Mouse (Mus musculus) kidney, adult 10 weeks (tissue): ENCODE results near the gene Olfr741. TPM values are rescaled to one million over a fixed set of nuclear protein-coding genes. Genes with fewer than 3 reads are reported as not detected.

Experiments
- polyA plus RNA-seq: library from polyadenylated mRNA; stranded (reverse); fragments of 350-450 nt; fragmentation: Illumina TruSeq; extraction: RNeasy Lipid Tissue Mini Kit (QIAGEN cat#74804); gene quantifications from one replicate; pipeline ENCODE4 v1.2.3, GENCODE M21; 2014; ENCODE audit warnings: low read depth, low replicate concordance

The Olfr741 gene
- not detected for polyA plus RNA-seq

DNA sequence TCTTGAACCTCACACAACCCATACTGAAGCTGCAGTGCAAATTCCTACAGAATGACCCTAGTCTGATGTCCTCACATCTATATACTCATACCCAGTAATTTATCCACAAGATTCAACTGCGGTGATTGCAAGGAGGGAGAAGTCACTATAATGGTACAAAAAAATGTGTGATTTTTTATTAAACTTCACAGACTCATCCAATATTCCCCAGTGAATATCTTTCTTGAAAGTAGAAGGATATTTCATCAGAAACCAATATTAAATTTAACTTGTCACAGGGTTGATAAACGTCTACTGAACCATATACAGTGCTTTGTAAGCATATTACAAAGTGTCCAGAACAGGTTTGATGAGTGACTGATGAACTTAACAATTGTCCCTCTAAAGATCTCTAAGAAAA is at the start of gene Olfr741:
Gene Olfr741, plus strand, starts transcription at position 301 of the 400 bp plus-strand sequence.

DNA sequence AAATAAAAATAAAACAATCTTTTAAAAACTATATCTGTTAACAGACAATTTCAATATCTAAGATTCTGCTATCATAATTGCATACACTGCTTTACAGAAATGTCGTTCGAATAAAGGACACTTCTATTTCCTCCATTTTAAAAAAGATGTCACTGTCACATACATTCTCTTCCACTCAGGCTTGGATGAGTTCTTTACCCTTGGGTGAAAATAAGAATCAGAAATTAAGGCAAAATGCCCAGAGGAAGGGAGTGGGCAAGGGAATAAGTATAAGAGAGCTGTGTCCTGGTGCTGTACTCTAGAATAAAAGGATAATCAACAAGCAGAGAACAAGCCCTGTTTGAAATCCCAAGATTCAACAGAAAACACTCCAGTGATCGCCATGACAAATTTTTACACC is 27.3 kb upstream of the Olfr741 start, which contains the start of gene Olfr740:
Gene Olfr740, plus strand, starts transcription at position 301 of the 400 bp plus-strand sequence.

DNA sequence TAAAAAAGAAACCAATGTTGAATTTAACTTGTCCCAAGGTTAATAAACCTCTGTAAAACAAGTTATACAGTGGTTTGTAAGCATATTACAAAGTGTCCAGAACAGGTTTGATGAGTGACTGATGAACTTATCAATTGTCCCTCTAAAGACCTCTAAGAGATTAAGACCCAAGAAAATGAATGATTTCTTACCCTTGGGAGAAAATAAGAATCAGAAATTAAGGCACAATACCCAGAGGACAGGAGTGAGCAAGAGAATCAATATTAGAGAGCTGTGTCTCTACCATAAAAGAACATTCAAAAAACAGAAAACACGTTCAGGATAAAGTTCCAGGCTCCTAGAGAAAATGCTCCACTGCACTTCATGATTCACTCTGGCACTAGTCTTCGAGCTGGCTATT is 30.8 kb downstream of the Olfr741 start, which contains the start of gene Olfr742:
Gene Olfr742, plus strand, starts transcription at position 301 of the 400 bp plus-strand sequence.

DNA sequence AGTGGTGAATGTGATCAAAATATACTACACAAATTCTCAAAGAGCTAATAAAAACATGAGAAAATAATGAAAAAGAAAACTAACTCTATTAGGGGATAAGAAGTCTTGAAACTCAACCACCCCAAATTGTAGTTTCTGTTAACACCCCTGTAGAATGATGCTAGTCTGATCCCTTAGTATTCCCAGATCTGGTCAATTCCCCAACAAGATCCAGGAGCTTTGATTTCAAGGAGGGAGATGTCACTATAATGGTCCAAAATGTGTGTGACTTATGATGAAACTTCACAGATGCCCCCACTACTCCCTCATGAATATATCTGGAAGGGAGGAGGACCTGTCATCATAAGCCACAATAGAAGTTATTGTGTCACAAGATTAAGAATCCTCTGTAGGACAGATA is 49.0 kb downstream of the Olfr741 start, which contains the start of gene Olfr743:
Gene Olfr743, plus strand, starts transcription at position 301 of the 400 bp plus-strand sequence.

Other genes starting within 250 kb of the Olfr741 start
- gene Olfr731, start 230.9 kb upstream of the Olfr741 start, polyA plus RNA-seq: not detected
- gene Olfr732, start 188.5 kb upstream of the Olfr741 start, polyA plus RNA-seq: not detected
- not detected for gene Olfr733, start 171.2 kb upstream of the Olfr741 start, polyA plus RNA-seq
- gene Olfr734, start 146.0 kb upstream of the Olfr741 start, polyA plus RNA-seq: not detected
- not detected for gene Olfr735, start 123.9 kb upstream of the Olfr741 start, polyA plus RNA-seq
- 0.24 TPM for gene Tlr11, start 114.8 kb upstream of the Olfr741 start, polyA plus RNA-seq
- gene Olfr736, start 91.6 kb upstream of the Olfr741 start, polyA plus RNA-seq: not detected
- gene Olfr738, start 65.2 kb upstream of the Olfr741 start, polyA plus RNA-seq: not detected
- not detected for gene Olfr739, start 54.1 kb upstream of the Olfr741 start, polyA plus RNA-seq
- gene Olfr740, start 27.2 kb upstream of the Olfr741 start, polyA plus RNA-seq: not detected
- not detected for gene Olfr742, start 30.9 kb downstream of the Olfr741 start, polyA plus RNA-seq
- not detected for gene Olfr743, start 49.1 kb downstream of the Olfr741 start, polyA plus RNA-seq
- not detected for gene Olfr744, start 142.1 kb downstream of the Olfr741 start, polyA plus RNA-seq
- gene Olfr745, start 166.7 kb downstream of the Olfr741 start, polyA plus RNA-seq: not detected
- not detected for gene Olfr746, start 174.3 kb downstream of the Olfr741 start, polyA plus RNA-seq
- not detected for gene Olfr747, start 220.5 kb downstream of the Olfr741 start, polyA plus RNA-seq
- gene Olfr748, start 234.6 kb downstream of the Olfr741 start, polyA plus RNA-seq: not detected